Mouse (Mus musculus): ENCODE measurements around the gene Dnm3. TPM values are rescaled to one million over a fixed set of nuclear protein-coding genes. Genes with fewer than 3 reads are reported as not detected.

The Dnm3 gene
- total RNA-seq, 2 experiments from 2014 or later = 89.8 to 106 TPM

GRCm38 (mm10) chr1:162020303-162020731, 457.5 kb downstream of the Dnm3 start:
- intact Hi-C loops (cut with DNase I) = no loop called here
- no peak for DNase-seq (ENCODE audit: low spot score in 2 of 2)

GRCm38 (mm10) chr1:162018601-162018977, 459.2 kb downstream of the Dnm3 start:
- intact Hi-C loops (cut with DNase I) = no loop called here
- no peak for DNase-seq (ENCODE audit: low spot score in 2 of 2)

GRCm38 (mm10) chr1:162017975-162018600, 459.7 kb downstream of the Dnm3 start:
- intact Hi-C loops (cut with DNase I) = no loop called here
- no peak for DNase-seq (ENCODE audit: low spot score in 2 of 2)

- intact Hi-C loops (cut with DNase I) = no loop called here
- no peak for DNase-seq (ENCODE audit: low spot score in 2 of 2)
Measured at GRCm38 (mm10) chr1:162016982-162017381, 460.9 kb downstream of the Dnm3 start.

- DNase-seq (ENCODE audit: low spot score in 2 of 2) = no peak
- intact Hi-C loops (cut with DNase I) = no loop called here
Measured at GRCm38 (mm10) chr1:162015247-162015862, 462.5 kb downstream of the Dnm3 start.

GRCm38 (mm10) chr1:162013561-162013960, 464.3 kb downstream of the Dnm3 start:
- intact Hi-C loops (cut with DNase I) = no loop called here
- DNase-seq (ENCODE audit: low spot score in 2 of 2) = no peak

GRCm38 (mm10) chr1:162011523-162012245, 466.1 kb downstream of the Dnm3 start:
- DNase-seq (ENCODE audit: low spot score in 2 of 2) = no peak
- intact Hi-C loops (cut with DNase I) = no loop called here

- no peak for DNase-seq (ENCODE audit: low spot score in 2 of 2)
- intact Hi-C loops (cut with DNase I) = no loop called here
Measured at GRCm38 (mm10) chr1:162009086-162009485, 468.7 kb downstream of the Dnm3 start.

- no peak for DNase-seq (ENCODE audit: low spot score in 2 of 2)
- intact Hi-C loops (cut with DNase I) = no loop called here
Measured at GRCm38 (mm10) chr1:162008631-162009067, 469.2 kb downstream of the Dnm3 start.

- DNase-seq (ENCODE audit: low spot score in 2 of 2) = no peak
- intact Hi-C loops (cut with DNase I) = no loop called here
Measured at GRCm38 (mm10) chr1:162008208-162008607, 469.6 kb downstream of the Dnm3 start.

- intact Hi-C loops (cut with DNase I) = no loop called here
- DNase-seq (ENCODE audit: low spot score in 2 of 2) = no peak
Measured at GRCm38 (mm10) chr1:162006109-162006508, 471.7 kb downstream of the Dnm3 start.

GRCm38 (mm10) chr1:162004821-162005770, 472.7 kb downstream of the Dnm3 start:
- intact Hi-C loops (cut with DNase I) = no loop called here
- no peak for DNase-seq (ENCODE audit: low spot score in 2 of 2)

- intact Hi-C loops (cut with DNase I) = no loop called here
- no peak for DNase-seq (ENCODE audit: low spot score in 2 of 2)
Measured at GRCm38 (mm10) chr1:162004518-162004780, 473.4 kb downstream of the Dnm3 start.

- intact Hi-C loops (cut with DNase I) = no loop called here
- DNase-seq (ENCODE audit: low spot score in 2 of 2) = no peak
Measured at GRCm38 (mm10) chr1:162003729-162004517, 473.9 kb downstream of the Dnm3 start.

GRCm38 (mm10) chr1:162001328-162001727, 476.5 kb downstream of the Dnm3 start:
- no peak for DNase-seq (ENCODE audit: low spot score in 2 of 2)
- intact Hi-C loops (cut with DNase I) = loop anchor here (2.0 kb wide), 1 partner anchor 311 kb away; no protein-coding TSS in a partner anchor

- DNase-seq (ENCODE audit: low spot score in 2 of 2) = peak; percentile 48 to 58
- intact Hi-C loops (cut with DNase I) = loop anchor here (2.0 kb wide), 1 partner anchor 313 kb away; no protein-coding TSS in a partner anchor
Measured at GRCm38 (mm10) chr1:161999882-162000371, 477.9 kb downstream of the Dnm3 start.

- DNase-seq (ENCODE audit: low spot score in 2 of 2) = no peak
- intact Hi-C loops (cut with DNase I) = no loop called here
Measured at GRCm38 (mm10) chr1:161999338-161999737, 478.5 kb downstream of the Dnm3 start.

GRCm38 (mm10) chr1:161998781-161999180, 479.1 kb downstream of the Dnm3 start:
- DNase-seq (ENCODE audit: low spot score in 2 of 2) = no peak
- intact Hi-C loops (cut with DNase I) = no loop called here

- intact Hi-C loops (cut with DNase I) = no loop called here
- DNase-seq (ENCODE audit: low spot score in 2 of 2) = no peak
Measured at GRCm38 (mm10) chr1:161992389-161992788, 485.4 kb downstream of the Dnm3 start.
